Mouse (Mus musculus) bone marrow, adult 2 months (tissue): Measurements from ENCODE around the gene Wdr38.

Experiments used
- CTCF ChIP-seq: fragments of 200-500 bp; IDR thresholded peaks from 2 replicates; pipeline ENCODE4 v1.5.1; 2011; ENCODE audit warnings: low read length, control low read depth; ENCODE audit not compliant: control insufficient read depth, insufficient read depth
- POLR2A ChIP-seq: fragments of 200-500 bp; IDR thresholded peaks from 2 replicates; pipeline ENCODE4 v1.6.1; 2011; ENCODE audit warnings: low read depth, mild to moderate bottlenecking, control low read depth, low read length, borderline replicate concordance; ENCODE audit not compliant: control insufficient read depth

DNA sequence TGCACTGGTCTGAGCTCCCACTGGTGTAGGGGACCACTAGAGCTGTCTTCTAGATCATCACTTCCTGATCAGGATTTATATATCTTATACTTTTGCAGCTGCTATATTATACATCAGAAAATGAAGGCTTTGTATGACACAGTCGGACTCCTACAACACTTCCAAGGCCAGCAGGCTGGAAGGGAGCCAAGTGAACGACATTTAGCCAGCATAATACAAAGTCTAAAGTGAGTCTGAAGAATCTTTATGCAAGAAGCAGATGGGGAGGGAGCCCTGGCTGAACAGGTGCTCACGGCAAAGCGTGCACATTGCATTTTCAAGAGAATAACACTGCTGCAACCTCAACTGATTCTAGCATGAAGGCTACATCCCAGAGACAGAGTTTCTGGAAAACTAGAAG is 4.8 kb upstream of the Wdr38 start:
- TF ChIP-seq POLR2A: no peak
- TF ChIP-seq CTCF: no peak
